Mouse (Mus musculus) ES-Bruce4 (cell line): ENCODE data around the gene Depdc1b.

Experiments
- CTCF ChIP-seq: IDR thresholded peaks from one replicate; pipeline ENCODE4 v1.8.1; 2011; ENCODE audit warnings: low read depth, low read length
- EP300 ChIP-seq: IDR thresholded peaks from 2 replicates; pipeline ENCODE4 v1.6.1; 2011; ENCODE audit warnings: low read depth, low read length; ENCODE audit not compliant: insufficient read depth

GRCm38 (mm10) chr13:108278592-108278991 lies 37.5 kb upstream of the Depdc1b start:
- no peak for TF ChIP-seq CTCF
- no peak for TF ChIP-seq EP300
